Mouse (Mus musculus): Measurements from ENCODE around the gene Pnma5. TPM values are rescaled to one million over a fixed set of nuclear protein-coding genes. Genes with fewer than 3 reads are reported as not detected.
A peak's percentile ranks its signal among the peaks of the same experiment; 100 is the strongest.
"Not testable (repeated sequence)": the region's sequence is repeated elsewhere in the genome, so short reads cannot be mapped to it uniquely, and the experiment has no call there.

Gene Pnma5
- not detected in 2 replicates for polyA plus RNA-seq (2012; ENCODE audit: insufficient read depth, low replicate concordance)

DNA sequence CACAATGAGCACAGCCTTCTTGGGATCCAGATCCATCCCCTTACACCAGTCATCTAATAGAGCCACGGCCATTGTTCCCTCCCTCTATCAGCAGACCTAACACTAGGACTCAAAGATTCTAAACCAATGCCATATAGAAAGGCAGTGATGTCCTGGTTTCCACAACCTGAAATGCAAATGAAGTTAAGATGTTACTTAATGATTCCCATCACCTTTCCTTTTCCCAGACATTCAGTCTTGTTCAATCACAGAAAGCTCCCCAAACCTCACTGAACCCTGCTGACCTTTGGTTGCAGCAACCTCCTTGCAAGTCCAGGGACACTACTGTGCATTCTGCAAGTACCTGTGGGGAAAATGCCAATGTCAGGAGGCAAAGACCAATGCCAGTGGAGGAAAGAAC, at the start of gene Pnma5:
Pnma5 (minus strand) TSS at position 101 of the 400 bp plus-strand sequence.
- Histone ChIP-seq H3K9me3 (no peaks in the 10 kb centered on the region), H3K4me3 (replicated peaks) (no peak within 1 kb of the TSS), H3K4me1 (no peaks in the 10 kb centered on the region), H3K27me3 (replicated peaks) (peaks cover 44% of the 10 kb centered on the region), H3K36me3 (replicated peaks; ENCODE audit: low read length) (no peaks in the 10 kb centered on the region)
- TF ChIP-seq FLI1 (IDR thresholded peaks at IDR 0.05; ENCODE audit: low read length) (no peak), GATA1 (IDR thresholded peaks at IDR 0.05; ENCODE audit: borderline replicate concordance, low read length) (no peak)

GRCm38 (mm10) chrX:73082267-73083055, 45.6 kb upstream of the Pnma5 start, which contains the start of gene Xlr4a:
Xlr4a (minus strand) TSS chrX:73082478.
- not testable (repeated sequence) for H3K4me1 ChIP-seq; H3K27me3 ChIP-seq (replicated peaks); H3K9me3 ChIP-seq; H3K4me3 ChIP-seq (replicated peaks); H3K36me3 ChIP-seq (replicated peaks; ENCODE audit: low read length)

DNA sequence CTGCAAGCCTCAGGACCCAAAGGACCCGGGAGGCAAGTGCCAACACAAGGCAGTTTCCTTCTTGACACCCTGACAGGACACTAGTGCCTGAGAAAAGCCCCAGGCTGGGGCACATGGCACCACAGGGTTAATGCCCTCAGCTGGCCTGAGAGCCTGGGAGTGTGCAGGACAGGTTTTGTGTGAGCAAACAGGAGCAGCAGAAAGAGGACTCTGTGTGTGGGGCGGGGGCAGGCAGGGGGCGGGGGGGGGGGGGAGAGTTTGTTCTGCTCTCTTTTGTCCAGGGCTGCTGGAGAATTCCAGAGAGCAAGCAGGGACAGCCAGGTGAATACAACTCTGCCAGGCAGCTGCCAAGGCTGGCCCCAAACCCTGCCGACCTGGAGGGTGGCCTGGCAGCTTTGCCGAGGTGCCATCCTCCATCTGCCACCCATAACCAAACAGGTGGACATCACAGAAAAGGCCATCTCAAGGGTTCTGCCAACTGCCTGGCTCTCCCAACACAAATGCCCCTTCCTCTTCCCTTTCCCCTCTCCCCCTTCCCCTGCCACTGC, 29.9 kb upstream of the Pnma5 start:
- H3K9me3 ChIP-seq; H3K4me3 ChIP-seq (replicated peaks); H3K4me1 ChIP-seq; H3K36me3 ChIP-seq (replicated peaks; ENCODE audit: low read length): not testable (repeated sequence)
- peaks cover 33% of the 10 kb centered on the region for H3K27me3 ChIP-seq (replicated peaks)

DNA sequence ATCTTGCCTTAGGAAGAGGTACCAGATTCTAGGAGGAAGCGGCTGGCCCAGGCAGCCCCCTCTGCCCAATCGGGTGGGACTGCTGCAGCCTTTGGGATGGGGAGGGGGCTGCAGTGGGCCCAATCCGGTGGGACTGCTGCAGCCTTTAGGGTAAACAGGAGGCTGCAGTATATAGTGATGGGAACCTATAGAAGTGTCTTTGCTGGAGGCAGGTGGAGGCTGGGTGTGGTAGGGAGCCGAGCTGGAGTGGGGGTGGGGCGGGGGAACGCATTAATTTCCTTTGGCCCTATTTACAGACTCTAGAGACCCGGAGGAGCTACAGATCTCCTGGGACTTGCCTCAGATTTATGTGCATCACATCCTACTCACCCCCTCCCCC, 27.5 kb upstream of the Pnma5 start, which contains the start of gene Pnma3:
Pnma3 (plus strand) TSS at position 373 of the 379 bp plus-strand sequence.
- Histone ChIP-seq H3K27me3 (replicated peaks) (peaks cover 36% of the 10 kb centered on the region), H3K36me3 (replicated peaks; ENCODE audit: low read length) (no peaks in the 10 kb centered on the region), H3K9me3 (no peaks in the 10 kb centered on the region), H3K4me3 (replicated peaks) (no peak within 1 kb of the TSS), H3K4me1 (0 out of 2 replicates have a peak, but pooled peaks cover 3% of the 10 kb centered on the region)
- TF ChIP-seq GATA1 (IDR thresholded peaks at IDR 0.05; ENCODE audit: borderline replicate concordance, low read length) (no peak), FLI1 (IDR thresholded peaks at IDR 0.05; ENCODE audit: low read length) (no peak)

DNA sequence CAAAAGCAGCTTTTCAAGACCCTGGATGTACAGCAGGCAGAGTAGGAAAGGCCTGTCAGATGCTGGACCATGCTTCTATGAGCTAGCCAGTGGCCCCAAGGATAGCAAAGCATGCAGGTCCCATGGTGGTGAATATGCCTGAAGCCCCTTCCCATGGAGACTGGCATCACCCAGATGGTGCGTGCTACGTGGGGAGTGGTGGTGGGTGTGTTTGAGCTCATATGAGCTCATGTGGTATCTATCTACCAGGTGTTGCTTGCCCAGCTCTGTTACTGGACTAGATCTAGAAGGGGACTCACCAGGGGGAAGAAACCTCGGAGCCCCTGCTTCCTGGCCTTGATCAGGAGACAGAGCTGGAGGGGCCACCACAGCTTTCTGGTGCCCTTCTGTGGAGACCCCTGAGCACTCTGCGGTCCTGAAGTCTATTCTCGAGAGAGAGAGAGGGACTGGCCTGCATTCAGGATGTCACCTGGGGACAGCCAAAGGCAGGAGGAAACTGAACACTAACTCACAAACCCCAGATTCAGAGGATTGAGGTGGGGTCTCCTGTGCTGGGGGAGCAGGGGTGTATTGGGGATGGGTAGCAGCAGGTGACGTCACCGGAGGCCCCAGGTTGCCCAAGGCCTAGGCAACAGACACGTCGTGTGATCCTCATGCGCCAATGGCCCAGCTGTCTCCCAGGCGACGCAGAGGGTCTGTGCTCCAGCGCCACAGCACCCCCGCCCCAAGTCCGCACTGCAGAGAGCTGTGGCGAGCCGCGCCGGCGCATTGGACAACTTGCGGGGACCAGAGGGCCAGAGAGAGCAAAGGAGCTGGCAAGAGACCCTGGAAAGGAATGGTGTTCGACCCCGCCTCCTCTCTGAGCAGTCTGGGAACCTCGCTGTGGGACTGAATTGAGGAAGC, 26.9 kb upstream of the Pnma5 start:
- H3K36me3 ChIP-seq (replicated peaks; ENCODE audit: low read length): no peaks in the 10 kb centered on the region
- 0 out of 2 replicates have a peak, but pooled peaks cover 3% of the 10 kb centered on the region for H3K4me1 ChIP-seq
- peaks cover 36% of the 10 kb centered on the region for H3K27me3 ChIP-seq (replicated peaks)
- H3K9me3 ChIP-seq: no peaks in the 10 kb centered on the region
- no peak overlapping the region for H3K4me3 ChIP-seq (replicated peaks)
- TF ChIP-seq FLI1 (IDR thresholded peaks at IDR 0.05; ENCODE audit: low read length) (no peak), GATA1 (IDR thresholded peaks at IDR 0.05; ENCODE audit: borderline replicate concordance, low read length) (no peak)

- TF ChIP-seq FLI1 (IDR thresholded peaks at IDR 0.05; ENCODE audit: low read length): no peak
- no peak for TF ChIP-seq GATA1 (IDR thresholded peaks at IDR 0.05; ENCODE audit: borderline replicate concordance, low read length)
- Histone ChIP-seq H3K36me3 (replicated peaks; ENCODE audit: low read length) (no peaks in the 10 kb centered on the region), H3K9me3 (no peaks in the 10 kb centered on the region), H3K27me3 (replicated peaks) (peaks cover 28% of the 10 kb centered on the region), H3K4me1 (0 out of 2 replicates have a peak, but pooled peaks cover 3% of the 10 kb centered on the region), H3K4me3 (replicated peaks) (no peak overlapping the region)
Measured at GRCm38 (mm10) chrX:73062323-73062722, 25.4 kb upstream of the Pnma5 start.

GRCm38 (mm10) chrX:73061528-73061927, 24.6 kb upstream of the Pnma5 start:
- Histone ChIP-seq H3K4me3 (replicated peaks) (no peak overlapping the region), H3K36me3 (replicated peaks; ENCODE audit: low read length) (no peaks in the 10 kb centered on the region), H3K9me3 (no peaks in the 10 kb centered on the region), H3K27me3 (replicated peaks) (peaks cover 28% of the 10 kb centered on the region), H3K4me1 (0 out of 2 replicates have a peak, but pooled peaks cover 3% of the 10 kb centered on the region)
- TF ChIP-seq FLI1 (IDR thresholded peaks at IDR 0.05; ENCODE audit: low read length) (no peak), GATA1 (IDR thresholded peaks at IDR 0.05; ENCODE audit: borderline replicate concordance, low read length) (no peak)

DNA sequence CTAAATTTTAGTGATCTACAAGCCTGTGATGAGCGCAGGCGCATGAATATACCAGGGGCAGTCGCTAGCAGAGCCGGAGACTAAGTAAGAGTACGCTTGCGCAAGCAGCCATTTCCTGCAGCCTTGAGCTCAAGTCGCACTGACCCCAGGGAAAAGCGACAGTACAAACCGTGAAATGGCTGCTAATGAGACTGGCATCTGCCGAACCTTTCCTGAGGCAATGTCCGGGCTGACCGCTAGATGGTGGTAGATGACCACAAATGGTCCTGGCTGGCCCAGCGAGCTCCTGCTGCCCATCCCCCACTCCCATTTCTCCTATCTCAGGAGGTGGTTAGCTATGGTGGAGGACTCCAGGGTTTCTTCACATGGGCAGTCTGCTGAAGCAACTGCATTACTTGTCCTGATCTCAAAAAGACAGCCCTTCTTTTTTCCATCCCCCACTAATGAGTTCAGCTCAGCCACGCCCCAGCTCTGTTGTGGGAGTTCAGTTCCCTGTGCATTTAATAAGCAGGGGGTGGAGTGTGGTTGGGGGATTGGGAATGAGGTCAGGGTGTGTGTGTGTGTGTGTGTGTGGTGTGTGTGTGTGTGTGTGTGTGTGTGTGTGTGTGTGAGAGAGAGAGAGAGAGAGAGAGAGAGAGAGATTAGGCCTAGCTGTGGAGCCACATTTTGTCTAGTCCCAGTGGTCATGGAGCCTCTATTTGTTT, 17.1 kb upstream of the Pnma5 start:
- H3K36me3 ChIP-seq (replicated peaks; ENCODE audit: low read length): no peaks in the 10 kb centered on the region
- peaks cover 10% of the 10 kb centered on the region for H3K9me3 ChIP-seq
- TF ChIP-seq GATA1 (IDR thresholded peaks at IDR 0.05; ENCODE audit: borderline replicate concordance, low read length): no peak
- TF ChIP-seq FLI1 (IDR thresholded peaks at IDR 0.05; ENCODE audit: low read length): no peak
- H3K4me3 ChIP-seq (replicated peaks): peak overlapping the region; percentile 56
- peaks cover 5% of the 10 kb centered on the region; the same call in 1 of the 2 replicates for H3K4me1 ChIP-seq
- peaks cover 3% of the 10 kb centered on the region for H3K27me3 ChIP-seq (replicated peaks)

GRCm38 (mm10) chrX:73039666-73040065, 2.8 kb upstream of the Pnma5 start:
- Histone ChIP-seq H3K27me3 (replicated peaks) (peaks cover 30% of the 10 kb centered on the region), H3K4me3 (replicated peaks) (no peak overlapping the region), H3K9me3 (peaks cover 5% of the 10 kb centered on the region), H3K36me3 (replicated peaks; ENCODE audit: low read length) (no peaks in the 10 kb centered on the region), H3K4me1 (no peaks in the 10 kb centered on the region)
- no peak for TF ChIP-seq GATA1 (IDR thresholded peaks at IDR 0.05; ENCODE audit: borderline replicate concordance, low read length)
- TF ChIP-seq FLI1 (IDR thresholded peaks at IDR 0.05; ENCODE audit: low read length): no peak
